Mouse (Mus musculus): ENCODE measurements at regions not wholly inside any gene's neighbourhood (a gene's known extent, or its start where the extent isn't known, plus 50 kb on each side); places are given as distances from the start of the nearest gene placed in this dataset.

DNA sequence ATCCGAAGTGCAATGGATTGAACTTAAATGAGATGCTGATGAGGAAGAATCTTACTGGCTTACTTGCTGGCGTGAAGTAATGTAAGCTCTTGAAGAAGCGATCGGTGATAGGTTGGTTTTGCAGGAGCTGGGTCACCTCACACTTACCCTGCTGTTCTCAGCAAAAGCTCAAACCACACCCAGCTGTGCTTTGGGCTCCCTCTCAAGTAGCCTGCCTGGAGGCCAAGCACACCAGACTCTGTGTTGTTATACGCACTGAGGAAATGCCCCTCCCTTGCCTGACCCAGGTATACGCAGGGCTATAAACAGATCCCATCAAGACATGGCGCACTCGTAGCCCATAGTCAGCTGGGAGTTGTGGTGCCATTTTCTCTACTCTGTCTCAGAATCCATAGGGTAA, 56.5 kb downstream of the Phlda1 start (continued):
- no peak for TF ChIP-seq MEF2A (IDR thresholded peaks at IDR 0.05; ENCODE audit: extremely low read depth, insufficient replicate concordance, low read depth, low read length, poor library complexity, severe bottlenecking)
- no peak for TF ChIP-seq RAD21 (IDR thresholded peaks at IDR 0.05; ENCODE audit: low read depth, low read length)

DNA sequence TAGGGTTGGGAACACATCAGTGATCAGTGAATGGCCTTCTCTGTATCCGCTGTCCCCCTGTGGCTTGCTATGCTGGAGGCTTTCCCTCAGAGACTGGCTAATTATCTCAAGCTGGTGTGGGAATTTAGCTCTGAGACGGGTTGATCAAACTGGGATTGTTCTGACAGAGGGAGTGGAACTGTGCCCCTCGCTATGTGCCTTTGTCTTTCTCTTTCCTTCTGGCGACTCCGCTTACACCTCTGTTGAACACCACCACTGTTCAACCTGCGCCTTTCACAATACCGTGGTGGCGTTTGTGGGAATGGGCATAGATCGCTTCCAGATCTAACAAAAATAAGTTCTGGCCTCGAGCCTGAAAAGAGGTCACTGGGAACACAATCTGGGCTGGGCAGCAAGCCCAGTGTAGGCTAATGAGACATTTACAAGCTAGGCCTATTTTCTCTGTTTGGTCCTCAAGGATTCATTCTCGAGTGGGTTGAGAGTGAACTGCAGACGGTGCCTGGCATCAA, 60.8 kb downstream of the Phlda1 start:
- Histone ChIP-seq H3K9me3 (replicated peaks; ENCODE audit: insufficient read depth, low read length) (no peaks in the 10 kb centered on the region), H3K79me2 (ENCODE audit: control insufficient read depth, insufficient read depth, low read length, poor library complexity) (no peaks in the 10 kb centered on the region), H3K4me1 (ENCODE audit: control insufficient read depth in 1 of 2, insufficient read depth in 2 of 2, low read length in 2 of 2) (peaks cover 2 to 6% of the 10 kb centered on the region in 2 experiments; a peak in 2 of 4 replicates), H3K27me3 (ENCODE audit: control insufficient read depth in 1 of 2, insufficient read depth in 2 of 2, low read length in 2 of 2) (no peaks in the 10 kb centered on the region), H3K9ac (ENCODE audit: control insufficient read depth, low read depth, low read length, poor library complexity, severe bottlenecking) (no peak overlapping the region), H3K36me3 (ENCODE audit: control insufficient read depth in 1 of 2, insufficient read depth in 2 of 2, low read length in 2 of 2) (no peaks in the 10 kb centered on the region), H3K4me3 (ENCODE audit: control insufficient read depth in 1 of 2, insufficient read depth in 1 of 2, low read depth in 2 of 2, low read length in 2 of 2) (no peak overlapping the region), H3K27ac (ENCODE audit: control insufficient read depth, low read depth, low read length) (no peak overlapping the region)
- no peak for TF ChIP-seq USF1 (IDR thresholded peaks at IDR 0.05; ENCODE audit: low read depth, low read length)
- no peak for TF ChIP-seq RCOR1 (IDR thresholded peaks at IDR 0.05; ENCODE audit: low read depth, low read length)
- TF ChIP-seq POLR2AphosphoS2 (IDR thresholded peaks at IDR 0.05; ENCODE audit: low read length): no peak
- no peak for TF ChIP-seq RAD21 (IDR thresholded peaks at IDR 0.05; ENCODE audit: low read depth, low read length)
- no peak for TF ChIP-seq TCF12 (IDR thresholded peaks at IDR 0.05; ENCODE audit: low read depth, low read length)
- no peak for TF ChIP-seq EP300 (IDR thresholded peaks at IDR 0.05; ENCODE audit: low read depth in 1 of 2, low read length in 2 of 2)
- TF ChIP-seq USF2 (IDR thresholded peaks at IDR 0.05; ENCODE audit: borderline replicate concordance in 1 of 2, insufficient read depth in 1 of 2, low read depth in 1 of 2, low read length in 2 of 2): no peak
- no peak for TF ChIP-seq ZKSCAN1 (IDR thresholded peaks at IDR 0.05; ENCODE audit: low read depth, low read length)
- TF ChIP-seq E2F4 (IDR thresholded peaks at IDR 0.05; ENCODE audit: borderline replicate concordance, low read depth, low read length): no peak
- no peak for TF ChIP-seq CHD2 (IDR thresholded peaks at IDR 0.05; ENCODE audit: low read length)
- no peak for TF ChIP-seq MEF2A (IDR thresholded peaks at IDR 0.05; ENCODE audit: extremely low read depth, insufficient replicate concordance, low read depth, low read length, poor library complexity, severe bottlenecking)
- TF ChIP-seq ZMIZ1 (IDR thresholded peaks at IDR 0.05; ENCODE audit: low read depth, low read length): no peak
- no peak for TF ChIP-seq MAZ (IDR thresholded peaks at IDR 0.05; ENCODE audit: low read depth, low read length)
- no peak for DNase-seq (ENCODE audit: low read depth, low spot score)

- Histone ChIP-seq H3K27me3 (ENCODE audit: control insufficient read depth in 1 of 2, insufficient read depth in 2 of 2, low read length in 2 of 2) (no peaks in the 10 kb centered on the region), H3K4me1 (ENCODE audit: control insufficient read depth in 1 of 2, insufficient read depth in 2 of 2, low read length in 2 of 2) (peaks cover 2 to 21% of the 10 kb centered on the region in 2 experiments; a peak in 3 of 4 replicates), H3K4me3 (ENCODE audit: control insufficient read depth in 1 of 2, insufficient read depth in 1 of 2, low read depth in 2 of 2, low read length in 2 of 2) (no peak overlapping the region), H3K79me2 (ENCODE audit: control insufficient read depth, insufficient read depth, low read length, poor library complexity) (no peaks in the 10 kb centered on the region), H3K36me3 (ENCODE audit: control insufficient read depth in 1 of 2, insufficient read depth in 2 of 2, low read length in 2 of 2) (peaks cover 0 to 11% of the 10 kb centered on the region in 2 experiments; a peak in 2 of 4 replicates), H3K27ac (ENCODE audit: control insufficient read depth, low read depth, low read length) (no peak overlapping the region), H3K9ac (ENCODE audit: control insufficient read depth, low read depth, low read length, poor library complexity, severe bottlenecking) (no peak overlapping the region), H3K9me3 (replicated peaks; ENCODE audit: insufficient read depth, low read length) (no peaks in the 10 kb centered on the region)
- DNase-seq (ENCODE audit: low read depth, low spot score): peak; percentile 55
- TF ChIP-seq POLR2A (IDR thresholded peaks at IDR 0.05; ENCODE audit: control insufficient read depth in 1 of 2, insufficient read depth in 1 of 2, low read depth in 1 of 2, low read length in 2 of 2, poor library complexity in 1 of 2) (no peak), ZMIZ1 (IDR thresholded peaks at IDR 0.05; ENCODE audit: low read depth, low read length) (no peak), ELF1 (IDR thresholded peaks at IDR 0.05; ENCODE audit: low read depth, low read length) (no peak), MYC (IDR thresholded peaks at IDR 0.05; ENCODE audit: low read depth, low read length) (no peak), NELFE (IDR thresholded peaks at IDR 0.05; ENCODE audit: low read depth, low read length) (no peak), BHLHE40 (IDR thresholded peaks at IDR 0.05; ENCODE audit: borderline replicate concordance, low read depth, low read length) (no peak), RCOR1 (IDR thresholded peaks at IDR 0.05; ENCODE audit: low read depth, low read length) (no peak), E2F4 (IDR thresholded peaks at IDR 0.05; ENCODE audit: borderline replicate concordance, low read depth, low read length) (no peak), POLR2AphosphoS5 (IDR thresholded peaks at IDR 0.05; ENCODE audit: borderline replicate concordance, low read depth, low read length) (no peak), MEF2A (IDR thresholded peaks at IDR 0.05; ENCODE audit: extremely low read depth, insufficient replicate concordance, low read depth, low read length, poor library complexity, severe bottlenecking) (no peak), MYB (IDR thresholded peaks at IDR 0.05; ENCODE audit: low read depth, low read length) (no peak), USF1 (IDR thresholded peaks at IDR 0.05; ENCODE audit: low read depth, low read length) (no peak), ZKSCAN1 (IDR thresholded peaks at IDR 0.05; ENCODE audit: low read depth, low read length) (no peak), SMC3 (IDR thresholded peaks at IDR 0.05; ENCODE audit: low read depth, low read length) (no peak), GATA1 (IDR thresholded peaks at IDR 0.05; ENCODE audit: low read depth, low read length) (no peak), ZC3H11A (IDR thresholded peaks at IDR 0.05; ENCODE audit: low read depth, low read length) (no peak)
Observed at GRCm38 (mm10) chr10:111570501-111571258, 64.6 kb downstream of the Phlda1 start.

All from MEL (cell line).